Mouse (Mus musculus) heart, embryonic 13.5 days (tissue): ENCODE measurements around the gene Bclaf1. TPM values are rescaled to one million over a fixed set of nuclear protein-coding genes. Genes with fewer than 3 reads are reported as not detected.

Source experiments
- ATAC-seq: fragments of 200-750 bp; cut with Nextera tagmentation; 2 replicates; pipeline ENCODE4 v1.8.0; 2017; ENCODE audit warnings: moderate TSS enrichment; ENCODE audit not compliant: insufficient number of reproducible peaks, low FRiP score, low TSS enrichment; ENCODE audit errors: extremely low read depth
- H3K27ac ChIP-seq: fragments of 300-500 bp; sonication (generic); replicated peaks from 2 replicates; pipeline ENCODE4 v1.5.1; 2015; ENCODE audit warnings: moderate library complexity, mild to moderate bottlenecking, inconsistent platforms
- H3K27me3 ChIP-seq: fragments of 300-500 bp; sonication (generic); replicated peaks from 2 replicates; pipeline ENCODE4 v1.6.1; 2015; ENCODE audit warnings: mild to moderate bottlenecking, inconsistent platforms
- H3K36me3 ChIP-seq: fragments of 300-500 bp; sonication (generic); 2 replicates; pipeline ENCODE4 v1.6.1; 2015; ENCODE audit warnings: mild to moderate bottlenecking, inconsistent platforms
- H3K4me1 ChIP-seq: fragments of 300-500 bp; sonication (generic); 2 replicates; pipeline ENCODE4 v1.6.1; 2015; ENCODE audit warnings: inconsistent platforms
- H3K4me2 ChIP-seq: fragments of 300-500 bp; sonication (generic); 2 replicates; pipeline ENCODE4 v1.6.1; 2015; ENCODE audit warnings: inconsistent platforms, mild to moderate bottlenecking, moderate library complexity
- H3K4me3 ChIP-seq: fragments of 300-500 bp; sonication (generic); 2 replicates; pipeline ENCODE4 v1.5.1; 2015; ENCODE audit warnings: moderate library complexity, mild to moderate bottlenecking, inconsistent platforms
- H3K9ac ChIP-seq: fragments of 300-500 bp; sonication (generic); 2 replicates; pipeline ENCODE4 v1.6.1; 2015; ENCODE audit warnings: inconsistent platforms, mild to moderate bottlenecking, moderate library complexity
- H3K9me3 ChIP-seq: fragments of 300-500 bp; sonication (generic); 2 replicates; pipeline ENCODE4 v1.6.1; 2016; ENCODE audit warnings: inconsistent platforms
- WGBS: fragments of 180-500 bp; shearing (Covaris S2); methylation state at CpG from one replicate; pipeline ENCODE4 v1.1.7; 2015; ENCODE audit warnings: mixed read lengths; 5-methylcytosine and 5-hydroxymethylcytosine counted together
- polyA plus RNA-seq: library from polyadenylated mRNA; unstranded; fragments of >200 nt; fragmentation: Nextera tagmentation; extraction: Ambion mirVana; gene quantifications from 2 replicates; pipeline ENCODE4 v1.2.1, GENCODE M21; 2015

Gene Bclaf1
- polyA plus RNA-seq, 1 experiment from 2014 or later, result 71.9 TPM

- H3K4me1 ChIP-seq, result peaks cover 46% of the 10 kb centered on the region
- ATAC-seq, result no peak
- WGBS, result 57% methylated on average over 2 of the region's 2 CpGs
These were observed 2.5 kb downstream of the Bclaf1 start for GRCm38 (mm10) chr10:20314797-20315196.

GRCm38 (mm10) chr10:20317466-20317865, 5.2 kb downstream of the Bclaf1 start:
- H3K4me2 ChIP-seq, result peak overlapping the region; percentile 15; the same call in 1 of the 2 replicates
- 23% methylated on average over 5 of the region's 5 CpGs for WGBS

More at GRCm38 (mm10) chr10:20314797-20315196, 2.5 kb downstream of the Bclaf1 start:
- Histone ChIP-seq H3K9me3 (no peaks in the 10 kb centered on the region), H3K4me3 (no peak overlapping the region), H3K27me3 (no peaks in the 10 kb centered on the region), H3K4me2 (0 out of 2 replicates have a peak overlapping the region, but pooled peaks have one; percentile 78), H3K27ac (no peak overlapping the region), H3K9ac (no peak overlapping the region), H3K36me3 (peaks cover 36% of the 10 kb centered on the region)

GRCm38 (mm10) chr10:20326226-20326625, 14.0 kb downstream of the Bclaf1 start:
- no peak for ATAC-seq
- H3K4me2 ChIP-seq, result no peak overlapping the region
- H3K9me3 ChIP-seq, result no peaks in the 10 kb centered on the region
- no peak overlapping the region for H3K4me3 ChIP-seq
- peaks cover 5% of the 10 kb centered on the region; the same call in 1 of the 2 replicates for H3K4me1 ChIP-seq
- no peak overlapping the region for H3K27ac ChIP-seq
- H3K36me3 ChIP-seq, result peaks cover 86% of the 10 kb centered on the region
- H3K9ac ChIP-seq, result no peak overlapping the region
- no peaks in the 10 kb centered on the region for H3K27me3 ChIP-seq

More at GRCm38 (mm10) chr10:20317466-20317865, 5.2 kb downstream of the Bclaf1 start:
- Histone ChIP-seq H3K27ac (no peak overlapping the region), H3K27me3 (no peaks in the 10 kb centered on the region), H3K4me1 (peaks cover 35% of the 10 kb centered on the region), H3K36me3 (peaks cover 56% of the 10 kb centered on the region), H3K9me3 (no peaks in the 10 kb centered on the region), H3K4me3 (no peak overlapping the region), H3K9ac (0 out of 2 replicates have a peak overlapping the region, but pooled peaks have one; percentile 33)
- no peak for ATAC-seq

DNA sequence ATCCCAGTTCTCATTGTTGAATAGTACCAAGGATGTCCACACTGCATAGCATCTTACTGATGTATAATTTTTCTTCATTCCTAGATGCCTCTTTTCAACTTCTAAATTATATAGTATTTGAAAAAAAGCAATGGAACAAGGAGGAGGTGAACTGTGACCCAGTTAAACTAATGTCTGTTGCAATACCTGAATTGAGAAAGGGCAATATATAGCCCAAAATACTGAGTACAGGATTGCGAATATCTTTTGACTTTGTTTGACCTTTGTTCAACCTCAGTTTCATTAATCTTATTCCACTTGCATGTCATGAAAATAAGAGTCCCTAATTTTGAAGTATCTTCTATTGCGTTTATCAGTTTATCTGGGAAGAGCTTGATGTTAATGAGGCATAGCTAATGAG, 19.0 kb downstream of the Bclaf1 start:
- Histone ChIP-seq H3K4me1 (no peaks in the 10 kb centered on the region), H3K4me3 (no peak overlapping the region), H3K9me3 (no peaks in the 10 kb centered on the region), H3K9ac (no peak overlapping the region), H3K36me3 (peaks cover 89% of the 10 kb centered on the region), H3K27ac (no peak overlapping the region), H3K4me2 (no peak overlapping the region), H3K27me3 (no peaks in the 10 kb centered on the region)
- 91% methylated on average over 2 of the region's 2 CpGs for WGBS
- ATAC-seq, result no peak

DNA sequence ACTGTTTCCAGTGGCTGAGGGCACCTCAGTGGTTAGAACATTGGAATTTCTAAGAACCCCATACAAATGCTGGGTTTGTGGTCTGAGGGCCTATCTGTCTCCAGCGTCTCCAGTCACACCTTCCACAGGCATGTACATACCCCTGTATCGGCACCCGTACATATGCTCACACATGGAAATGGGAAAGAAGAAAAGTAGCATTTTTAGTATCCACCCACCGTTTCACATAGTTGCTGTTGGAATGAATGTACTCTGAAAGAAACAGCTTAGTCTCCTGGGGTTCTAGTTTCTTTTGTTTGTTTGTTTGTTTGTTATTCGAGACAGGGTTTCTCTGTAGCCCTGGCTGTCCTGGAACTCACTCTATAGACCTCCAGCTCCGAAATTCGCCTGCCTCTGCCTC, 25.6 kb downstream of the Bclaf1 start:
- Histone ChIP-seq H3K27me3 (no peaks in the 10 kb centered on the region), H3K27ac (no peak overlapping the region), H3K4me1 (no peaks in the 10 kb centered on the region), H3K36me3 (peaks cover 86% of the 10 kb centered on the region), H3K9me3 (no peaks in the 10 kb centered on the region), H3K4me3 (no peak overlapping the region), H3K9ac (no peak overlapping the region), H3K4me2 (no peak overlapping the region)
- WGBS, result 90% methylated on average over 7 of the region's 7 CpGs
- no peak for ATAC-seq

DNA sequence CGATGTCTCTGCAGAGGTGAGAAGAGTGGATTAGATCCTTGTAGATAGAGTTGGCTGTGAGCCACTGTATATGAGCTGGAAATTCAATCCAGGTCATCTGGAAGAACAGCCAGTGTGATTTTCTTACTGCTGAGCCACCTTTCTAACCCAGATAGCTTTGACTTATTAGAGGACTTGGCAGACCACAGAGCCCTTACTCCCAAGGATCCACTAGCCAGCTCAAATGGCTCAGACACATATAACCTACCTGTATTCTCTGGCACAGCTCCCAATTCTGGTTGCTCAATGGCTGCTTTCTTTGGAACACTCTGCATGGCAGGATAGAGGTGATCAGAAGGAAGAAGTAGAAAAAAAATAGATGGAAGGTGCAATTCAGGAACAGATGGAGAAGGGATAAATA, 33.5 kb downstream of the Bclaf1 start:
- 69% methylated on average over 1 of the region's 1 CpGs for WGBS
- ATAC-seq, result no peak
- H3K9me3 ChIP-seq, result no peaks in the 10 kb centered on the region

GRCm38 (mm10) chr10:20347285-20348214, 35.3 kb downstream of the Bclaf1 start, which contains the start of gene Mtfr2:
Gene Mtfr2 (plus strand): TSS chr10:20347770.
- peaks cover 13% of the 10 kb centered on the region for H3K4me1 ChIP-seq
- H3K4me3 ChIP-seq, result peak within 1 kb of the TSS; percentile 79
- 2% methylated on average over 57 of the region's 58 CpGs for WGBS
- peak; percentile 87 for ATAC-seq
- peaks cover 49% of the 10 kb centered on the region for H3K36me3 ChIP-seq
- peak within 1 kb of the TSS; percentile 65 for H3K27ac ChIP-seq
- peak within 1 kb of the TSS; percentile 80 for H3K4me2 ChIP-seq
- H3K9ac ChIP-seq, result peak within 1 kb of the TSS; percentile 82
- H3K9me3 ChIP-seq, result no peaks in the 10 kb centered on the region
- no peaks in the 10 kb centered on the region for H3K27me3 ChIP-seq

More for the DNA sequence above, 33.5 kb downstream of the Bclaf1 start:
- Histone ChIP-seq H3K36me3 (peaks cover 49% of the 10 kb centered on the region), H3K4me3 (no peak overlapping the region), H3K9ac (no peak overlapping the region), H3K27ac (no peak overlapping the region), H3K27me3 (no peaks in the 10 kb centered on the region), H3K4me2 (no peak overlapping the region), H3K4me1 (peaks cover 13% of the 10 kb centered on the region)

GRCm38 (mm10) chr10:20348894-20349293, 36.6 kb downstream of the Bclaf1 start:
- no peak for ATAC-seq
- peaks cover 13% of the 10 kb centered on the region for H3K4me1 ChIP-seq
- 86% methylated on average over 2 of the region's 2 CpGs for WGBS
- peaks cover 40% of the 10 kb centered on the region for H3K36me3 ChIP-seq
- peak overlapping the region; percentile 80 for H3K4me2 ChIP-seq
- no peak overlapping the region for H3K27ac ChIP-seq
- H3K9ac ChIP-seq, result no peak overlapping the region
- no peaks in the 10 kb centered on the region for H3K27me3 ChIP-seq
- H3K9me3 ChIP-seq, result no peaks in the 10 kb centered on the region
- peak overlapping the region; percentile 79 for H3K4me3 ChIP-seq

DNA sequence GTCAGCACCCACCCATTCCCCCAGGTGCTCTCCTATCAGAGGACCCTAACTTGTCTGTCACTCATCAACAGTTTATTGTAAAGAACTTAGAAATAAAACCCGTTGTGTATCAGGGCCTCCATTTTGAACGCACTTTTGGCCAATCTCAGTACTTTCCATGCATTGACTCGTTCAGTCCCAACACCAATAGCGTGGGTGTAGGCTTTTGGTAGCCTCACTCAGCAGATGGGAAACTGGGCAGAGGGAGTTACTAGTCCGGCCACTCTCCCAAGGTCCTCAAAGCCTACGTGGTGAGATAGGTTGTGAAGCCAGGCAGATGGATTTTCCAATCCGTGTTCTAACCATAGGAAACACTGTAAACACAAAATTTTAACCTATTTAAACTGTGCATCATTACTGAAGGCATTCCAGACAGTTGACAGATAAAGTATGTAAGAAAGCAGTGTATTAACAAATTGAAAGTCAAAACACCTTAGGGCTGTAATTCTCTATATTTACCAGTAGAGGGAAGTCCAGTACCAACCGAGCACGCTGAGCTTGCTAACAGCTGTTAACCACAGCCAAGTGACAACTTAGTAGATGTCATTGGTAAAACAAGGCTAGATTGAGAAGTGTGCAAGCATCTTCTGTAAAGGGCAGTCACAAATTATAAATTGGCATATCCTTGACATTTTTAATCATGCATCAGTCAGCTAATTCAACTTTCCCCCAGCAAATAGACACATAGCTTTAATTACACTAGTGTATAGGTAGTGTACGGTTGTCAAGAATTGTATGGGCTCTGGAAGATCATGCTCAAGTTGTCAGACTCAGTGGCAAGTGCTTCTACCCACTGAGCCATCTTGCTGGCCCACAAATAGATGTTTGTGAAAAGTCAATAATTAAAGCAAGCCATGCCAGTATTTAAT, 49.5 kb downstream of the Bclaf1 start:
- no peak for ATAC-seq
- WGBS, result 61% methylated on average over 10 of the region's 10 CpGs
- H3K4me1 ChIP-seq, result no peaks in the 10 kb centered on the region
- H3K9me3 ChIP-seq, result no peaks in the 10 kb centered on the region
- H3K27ac ChIP-seq, result no peak overlapping the region
- H3K27me3 ChIP-seq, result no peaks in the 10 kb centered on the region
- no peak overlapping the region for H3K9ac ChIP-seq
- H3K4me2 ChIP-seq, result no peak overlapping the region
- no peak overlapping the region for H3K4me3 ChIP-seq
- H3K36me3 ChIP-seq, result peaks cover 44% of the 10 kb centered on the region

DNA sequence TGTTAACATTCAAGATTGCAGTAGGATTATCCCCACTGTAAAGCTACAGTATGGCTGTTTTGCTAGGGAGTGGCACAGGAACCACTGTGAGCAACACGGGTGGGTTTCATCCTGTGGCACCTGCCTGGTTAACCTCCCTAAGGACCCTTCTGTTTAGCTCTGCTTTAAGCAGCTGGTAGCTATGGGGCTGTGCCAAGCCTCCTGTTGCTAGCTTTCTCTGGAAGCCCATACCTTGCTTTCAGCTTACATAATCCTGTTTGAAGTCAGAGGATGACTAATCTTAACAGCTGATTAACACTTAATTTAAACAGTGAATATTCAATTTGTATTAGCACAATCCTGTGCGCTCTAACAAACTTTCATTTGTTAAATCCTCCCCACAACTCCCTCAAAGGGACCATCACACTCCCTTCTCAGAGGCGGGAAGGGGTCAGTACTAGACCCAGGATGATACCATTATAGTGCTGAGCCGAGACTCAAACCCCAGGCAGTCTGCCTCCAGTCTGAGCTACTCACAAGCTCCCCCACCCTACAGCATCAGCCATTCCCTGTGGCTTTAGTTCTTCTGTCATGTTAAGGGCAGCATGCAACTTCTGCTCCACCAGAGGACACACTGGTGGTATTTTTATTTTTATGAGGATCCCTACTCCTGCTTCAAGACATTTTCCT, 50.3 kb downstream of the Bclaf1 start:
- H3K9ac ChIP-seq, result no peak overlapping the region
- ATAC-seq, result no peak
- no peak overlapping the region for H3K4me2 ChIP-seq
- H3K9me3 ChIP-seq, result peaks cover 5% of the 10 kb centered on the region
- no peak overlapping the region for H3K27ac ChIP-seq
- 52% methylated on average over 4 of the region's 4 CpGs for WGBS
- no peaks in the 10 kb centered on the region for H3K27me3 ChIP-seq
- no peaks in the 10 kb centered on the region for H3K4me1 ChIP-seq
- H3K4me3 ChIP-seq, result no peak overlapping the region
- H3K36me3 ChIP-seq, result peaks cover 42% of the 10 kb centered on the region
